Mouse (Mus musculus) adrenal gland, adult (tissue): ENCODE results near the gene Ccdc84.
"Not testable (repeated sequence)": the region's sequence is repeated elsewhere in the genome, so short reads cannot be mapped to it uniquely, and the experiment has no call there.

Source experiments
- DNase-seq, 2 experiments: peaks; one replicate each; pipeline ENCODE4 v3.0.0; 2022 to 2023; ENCODE audit warnings: low spot score in 1 of 2; ENCODE audit not compliant: inconsistent age in 2 of 2

The Ccdc84 gene

GRCm38 (mm10) chr9:44410647-44411336 lies 7.6 kb downstream of the Ccdc84 start:
- peak in 1 of 2 experiments; percentile 32 for DNase-seq

- peak in 1 of 2 experiments; percentile 35 for DNase-seq
These were observed 9.7 kb downstream of the Ccdc84 start for GRCm38 (mm10) chr9:44408693-44409092.

DNA sequence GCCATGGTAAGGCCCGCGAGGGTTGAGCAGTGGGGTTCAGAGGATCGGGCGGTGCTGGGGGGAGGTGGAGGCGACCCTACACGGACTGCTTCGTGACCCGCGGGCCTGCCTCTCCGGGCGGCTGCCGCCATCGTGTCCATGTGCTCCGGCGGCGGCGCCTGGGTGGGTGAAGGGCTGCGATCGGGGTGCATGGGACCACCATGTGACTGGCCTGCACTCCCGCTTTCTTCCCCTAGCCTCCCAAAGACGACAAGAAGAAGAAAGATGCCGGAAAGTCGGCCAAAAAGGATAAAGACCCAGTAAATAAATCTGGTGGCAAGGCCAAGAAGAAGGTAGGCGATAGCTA lies 10.6 kb downstream of the Ccdc84 start:
- no peak for DNase-seq

- peak; percentile 93 to 98 for DNase-seq
These were observed 11.2 kb downstream of the Ccdc84 start, which contains the start of the genes Rps25 and Trappc4 for GRCm38 (mm10) chr9:44406906-44407751. Gene Rps25 (plus strand): TSS chr9:44407139. Gene Trappc4 (minus strand): TSS chr9:44407600.

- DNase-seq: no peak
These were observed 13.4 kb downstream of the Ccdc84 start for GRCm38 (mm10) chr9:44405011-44405410.

DNA sequence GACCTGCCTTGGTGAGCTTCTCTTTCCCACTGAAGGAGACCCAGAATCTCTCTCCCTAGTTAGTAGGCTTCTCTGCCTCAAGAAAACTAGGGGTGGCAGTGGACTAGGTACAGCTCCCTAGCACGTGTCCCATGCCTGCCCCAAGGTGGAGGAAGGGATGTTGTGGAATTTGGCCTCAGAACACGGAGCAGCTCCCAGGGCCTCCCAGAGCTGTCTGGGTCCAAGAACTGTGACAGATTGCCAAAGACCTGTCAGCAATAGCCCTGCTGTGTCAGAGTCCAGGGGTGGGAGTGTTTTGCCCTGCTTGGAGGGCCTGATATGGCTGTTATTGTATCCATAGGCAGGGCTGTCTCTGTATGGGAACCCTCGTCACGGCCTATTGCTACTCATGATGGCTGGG lies 17.3 kb downstream of the Ccdc84 start:
- peak in 1 of 2 experiments; percentile 13 for DNase-seq

GRCm38 (mm10) chr9:44399795-44400114 lies 18.6 kb downstream of the Ccdc84 start:
- DNase-seq: peak in 1 of 2 experiments; percentile 14

GRCm38 (mm10) chr9:44399114-44399794 lies 19.1 kb downstream of the Ccdc84 start:
- no peak for DNase-seq

GRCm38 (mm10) chr9:44398551-44398950 lies 19.8 kb downstream of the Ccdc84 start:
- no peak for DNase-seq

- DNase-seq: no peak
These were observed 20.3 kb downstream of the Ccdc84 start for GRCm38 (mm10) chr9:44398087-44398486.

DNA sequence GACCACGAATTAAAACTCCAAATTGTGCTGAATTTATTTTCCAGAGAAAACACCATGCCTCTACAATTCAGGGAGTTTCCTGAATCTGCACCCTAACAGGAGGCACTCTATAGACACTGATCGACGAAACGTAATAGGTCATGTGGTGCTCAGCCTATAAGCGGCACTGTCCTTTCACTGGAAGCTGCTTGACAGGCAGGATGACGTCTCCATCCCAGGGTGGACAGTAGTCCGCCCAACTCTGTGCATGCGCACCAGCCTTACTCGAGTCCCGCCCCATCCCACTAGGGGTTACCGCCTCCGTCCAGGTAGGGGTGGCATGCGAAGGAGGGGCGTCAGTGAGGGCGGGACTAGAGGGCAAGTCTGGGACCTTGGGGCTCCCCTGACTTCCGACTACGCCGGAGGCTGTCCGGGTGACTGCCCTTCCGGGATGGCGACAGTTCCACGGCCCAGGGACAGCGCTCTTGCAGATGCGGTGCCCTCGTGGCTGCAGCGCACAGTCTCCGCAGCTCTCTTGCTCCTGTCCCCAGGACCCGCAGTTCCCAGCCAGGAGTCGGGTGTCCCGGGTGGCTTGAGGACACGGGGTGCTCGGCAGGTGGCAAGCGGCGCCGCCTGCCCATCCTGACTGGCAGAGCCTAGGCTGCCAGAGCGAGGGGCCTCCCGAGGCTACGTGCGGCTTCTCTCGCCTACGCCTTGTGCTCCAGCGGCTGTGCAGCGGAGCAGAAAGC lies 21.5 kb downstream of the Ccdc84 start, which contains the start of gene Slc37a4:
Gene Slc37a4, plus strand, starts transcription at position 169 of the 728 bp plus-strand sequence.
- peak; percentile 99 for DNase-seq

DNA sequence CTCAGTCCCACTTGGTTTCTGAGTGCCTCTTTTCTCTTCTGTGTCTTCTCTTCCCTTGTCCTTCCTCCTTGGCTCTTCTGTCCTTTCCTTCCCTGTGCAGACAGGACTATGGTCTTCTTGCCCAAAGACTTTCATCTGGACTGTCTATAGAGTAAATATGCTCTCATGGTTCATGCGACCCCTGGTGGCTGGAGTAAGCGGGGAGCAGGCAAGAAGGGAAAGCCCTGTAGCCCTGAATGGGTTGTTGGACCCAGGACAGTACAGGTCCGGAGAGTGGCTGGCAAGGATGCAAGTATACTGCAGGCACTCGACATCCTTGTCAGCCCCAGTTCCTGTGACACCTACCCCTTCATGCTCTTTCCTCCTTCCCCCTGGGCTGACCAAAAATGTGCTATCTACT lies 26.9 kb downstream of the Ccdc84 start:
- DNase-seq: peak; percentile 68 to 90

- peak; percentile 38 to 75 for DNase-seq
These were observed 29.1 kb downstream of the Ccdc84 start for GRCm38 (mm10) chr9:44389273-44389672.

DNA sequence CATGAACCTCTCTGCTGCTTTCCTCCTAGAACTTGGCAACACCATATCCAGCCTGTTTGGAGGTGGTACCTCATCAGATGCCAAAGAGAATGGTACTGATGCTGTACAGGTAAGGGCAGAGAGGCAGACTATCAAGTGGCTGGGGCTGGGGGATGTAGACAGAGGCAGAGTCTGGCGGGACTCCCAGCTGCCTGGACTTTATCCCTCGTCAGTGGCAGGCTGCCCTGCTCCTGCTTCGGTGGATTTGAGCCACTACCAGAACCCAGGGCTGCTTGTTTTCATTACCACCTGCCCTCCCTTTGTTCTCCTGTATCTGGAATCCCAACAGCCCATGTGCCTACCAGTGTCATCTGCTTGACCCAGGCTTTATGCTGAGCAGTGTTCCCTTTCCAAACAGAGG lies 31.1 kb downstream of the Ccdc84 start:
- DNase-seq: no peak

- peak in 1 of 2 experiments; percentile 46 for DNase-seq
These were observed 33.8 kb downstream of the Ccdc84 start for GRCm38 (mm10) chr9:44384596-44384995.

- no peak for DNase-seq
These were observed 38.5 kb downstream of the Ccdc84 start for GRCm38 (mm10) chr9:44379862-44380261.

DNA sequence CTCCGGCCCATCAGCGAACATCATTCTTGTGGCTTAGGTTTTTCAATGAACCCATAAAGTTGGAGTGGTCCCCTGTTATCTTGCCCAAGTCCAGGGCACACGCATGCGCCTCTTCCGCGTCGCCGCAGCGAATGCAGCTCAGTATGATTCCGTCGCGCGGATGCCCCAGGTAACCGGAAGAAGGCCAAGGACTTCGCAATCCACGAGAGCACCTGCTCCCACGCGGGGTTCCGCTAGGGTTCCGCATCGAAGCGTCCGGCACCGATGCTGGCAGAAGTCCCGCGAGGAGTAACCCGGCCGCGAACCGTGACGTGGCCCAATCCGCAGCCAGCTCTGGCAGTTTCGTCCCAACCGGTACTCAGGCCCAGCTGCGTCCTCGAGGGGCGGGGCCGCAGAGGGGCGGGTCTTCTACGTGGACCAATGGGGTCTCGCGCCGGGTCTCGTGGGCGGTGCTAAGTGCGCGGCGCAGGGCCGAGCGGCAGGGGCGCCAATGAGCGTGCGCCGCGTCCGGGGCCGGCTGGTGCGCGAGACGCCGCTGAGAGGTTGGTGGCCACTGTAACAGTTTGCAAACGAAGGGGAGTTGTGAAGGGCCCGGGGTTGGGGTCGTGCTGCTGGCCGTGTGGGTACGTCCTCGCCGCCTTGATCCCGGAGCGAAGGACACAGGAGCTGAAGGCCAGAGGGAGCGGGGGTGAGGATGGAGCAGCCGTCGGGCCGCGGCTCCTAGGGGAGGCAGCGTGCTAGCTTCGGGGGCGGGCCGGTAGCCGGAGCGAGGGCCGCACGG lies 39.1 kb downstream of the Ccdc84 start, which contains the start of gene Hyou1:
Gene Hyou1, plus strand, starts transcription at position 437 of the 781 bp plus-strand sequence.
- peak; percentile 99 to 100 for DNase-seq

DNA sequence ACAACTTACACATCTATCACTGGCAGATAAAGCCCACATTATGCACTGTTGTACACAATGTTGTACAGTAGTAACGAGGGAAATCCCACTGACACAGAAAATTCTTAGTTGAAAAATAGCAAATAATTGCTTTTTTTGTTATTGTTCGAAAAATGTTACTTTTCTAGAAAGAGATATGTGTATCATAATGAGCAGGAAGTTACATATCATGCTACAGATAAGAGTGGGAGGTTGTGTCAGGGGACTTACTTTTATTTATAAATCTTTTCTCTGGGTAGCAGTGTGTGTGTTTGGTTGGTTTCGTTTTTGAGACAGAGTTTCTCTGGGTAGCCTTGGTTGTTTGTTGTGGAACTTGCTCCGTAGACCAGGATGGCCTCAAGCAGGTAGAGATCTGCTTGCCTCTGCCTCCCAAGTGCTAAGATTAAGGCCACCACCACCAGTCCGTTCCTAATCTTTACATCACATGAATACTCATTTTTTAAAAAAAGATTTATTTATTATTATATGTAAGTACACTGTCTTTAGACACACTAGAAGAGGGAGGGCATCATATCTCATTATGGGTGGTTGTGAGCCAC lies 40.1 kb downstream of the Ccdc84 start:
- DNase-seq: no peak

DNA sequence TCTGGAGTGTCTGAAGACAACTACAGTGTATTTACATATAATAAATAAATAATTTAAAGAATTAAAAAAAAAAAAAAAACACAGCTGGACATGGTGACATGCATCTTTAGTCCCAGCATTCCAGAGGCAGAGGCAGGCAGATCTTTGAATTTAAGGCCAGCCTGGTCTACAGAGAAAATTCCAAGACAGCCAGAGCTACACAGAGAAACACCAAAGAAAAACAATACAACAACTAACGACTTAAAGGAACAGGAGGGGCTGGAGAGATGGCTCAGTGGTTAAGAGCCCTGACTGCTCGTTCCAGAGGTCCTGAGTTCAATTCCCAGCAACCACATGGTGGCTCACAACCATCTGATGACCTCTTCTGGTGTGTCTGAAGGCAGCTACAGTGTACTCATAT lies 41.0 kb downstream of the Ccdc84 start:
- DNase-seq: not testable (repeated sequence)

GRCm38 (mm10) chr9:44376141-44376540 lies 42.2 kb downstream of the Ccdc84 start:
- DNase-seq: peak; percentile 53 to 89
